Mouse (Mus musculus) ovary, postnatal 36 days (tissue): ENCODE data around the gene Myh3.
"Not testable (repeated sequence)": the region's sequence is repeated elsewhere in the genome, so short reads cannot be mapped to it uniquely, and the experiment has no call there.

ENCODE experiments used
- DNase-seq: peaks from one replicate; pipeline ENCODE4 v3.0.0; 2022; ENCODE audit warnings: low spot score, mixed read lengths

Myh3 gene

DNA sequence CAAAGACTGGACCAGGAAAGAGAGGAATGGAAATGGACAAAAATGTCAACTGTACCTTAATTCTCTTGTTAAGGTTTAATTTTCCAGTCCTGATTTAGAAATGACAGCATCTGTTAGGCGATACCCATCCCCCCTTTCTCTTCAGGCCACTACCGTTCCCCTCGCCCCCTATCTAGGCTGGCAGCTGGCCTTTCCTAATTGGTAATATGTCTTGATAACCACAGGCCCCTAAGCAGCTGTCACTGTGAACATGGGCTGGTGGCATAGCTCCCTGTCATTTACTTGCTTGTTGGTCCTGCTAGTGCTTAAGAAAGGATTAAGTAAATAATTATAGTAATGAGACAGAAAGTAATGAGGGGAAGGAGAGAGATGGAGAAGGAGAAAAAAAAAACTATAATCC is 665 bp upstream of the Myh3 start:
- DNase-seq = no peak

DNA sequence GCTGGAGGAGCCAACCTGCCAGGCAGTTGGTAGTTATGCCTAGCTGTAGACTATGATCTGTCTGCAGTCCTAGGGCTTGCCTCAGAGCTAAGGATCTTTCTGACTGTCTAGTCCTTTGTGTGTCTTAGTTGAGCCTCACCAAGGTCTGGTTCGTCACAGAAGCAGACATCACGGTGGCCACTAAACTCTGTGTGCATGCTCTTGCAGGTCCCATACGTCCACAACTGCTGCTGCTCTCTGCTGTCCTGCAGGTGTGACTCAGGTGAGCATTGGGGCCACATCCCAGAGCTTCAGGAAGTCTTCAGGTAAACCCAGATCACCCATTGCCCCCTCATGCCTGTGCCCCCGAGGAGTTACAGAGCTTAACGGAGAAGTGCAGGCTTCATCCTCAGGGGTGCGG is 788 bp downstream of the Myh3 start:
- DNase-seq = no peak

DNA sequence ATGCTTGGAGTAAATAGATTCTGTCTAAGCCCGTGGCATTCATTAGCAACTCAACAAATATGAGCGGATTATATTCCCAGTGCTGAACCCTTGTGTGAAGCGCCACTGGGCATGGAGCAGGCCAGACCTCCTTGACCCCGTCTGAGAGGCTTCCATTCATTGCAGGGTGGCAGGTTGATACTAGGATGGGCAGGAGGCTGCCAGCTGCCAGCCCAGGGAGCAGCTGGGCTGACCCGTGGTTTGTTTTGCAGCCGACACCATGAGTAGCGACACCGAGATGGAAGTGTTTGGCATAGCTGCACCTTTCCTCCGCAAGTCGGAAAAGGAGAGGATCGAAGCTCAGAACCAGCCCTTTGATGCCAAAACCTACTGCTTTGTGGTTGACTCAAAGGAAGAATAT is 1.6 kb downstream of the Myh3 start:
- DNase-seq = no peak

DNA sequence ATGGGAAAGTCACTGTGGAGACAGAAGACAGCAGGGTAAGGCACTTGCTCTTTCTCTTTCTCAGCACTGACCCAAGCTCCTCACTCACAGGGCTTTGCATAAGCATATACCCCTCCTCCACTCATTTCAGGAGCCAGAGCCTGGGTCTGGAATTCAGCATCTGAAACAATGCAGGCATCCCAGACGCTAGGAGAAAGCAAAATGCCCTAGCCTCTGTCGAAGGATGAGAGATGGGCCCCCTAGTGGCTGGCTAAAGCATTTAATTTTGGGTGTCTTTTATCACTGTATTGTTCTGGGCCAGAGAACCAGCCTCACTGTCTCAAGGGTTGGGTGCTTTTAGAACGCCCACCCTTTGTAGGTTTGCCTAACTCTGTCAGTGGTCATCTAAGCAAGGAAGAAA is 2.1 kb downstream of the Myh3 start:
- DNase-seq = no peak

DNA sequence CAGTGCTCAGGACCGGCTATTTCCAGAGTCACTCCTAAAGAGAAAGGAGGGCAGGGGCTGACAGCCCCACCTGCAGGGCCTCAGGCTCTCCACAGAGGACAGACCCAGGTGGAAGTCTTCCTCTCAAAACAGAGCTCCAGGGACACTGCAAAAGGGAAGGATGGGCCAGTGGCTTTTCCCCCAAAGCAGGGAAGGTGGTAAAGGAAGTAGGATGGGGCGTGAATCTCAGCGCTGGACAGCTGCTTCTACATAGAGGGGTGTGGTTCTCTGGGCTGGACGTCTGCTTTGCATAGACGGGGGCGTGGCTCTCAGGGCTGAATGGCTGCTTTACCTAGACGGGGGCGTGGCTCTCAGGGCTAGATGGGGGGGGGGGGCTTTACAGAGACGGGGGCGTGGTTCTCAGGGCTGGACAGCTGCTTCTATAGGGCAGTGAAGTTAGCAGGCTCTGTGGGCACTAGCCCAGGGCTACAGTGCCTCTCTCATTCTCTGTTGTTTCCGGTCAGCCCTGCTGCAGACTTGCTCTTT is 3.1 kb downstream of the Myh3 start:
- peak; percentile 44 for DNase-seq

DNA sequence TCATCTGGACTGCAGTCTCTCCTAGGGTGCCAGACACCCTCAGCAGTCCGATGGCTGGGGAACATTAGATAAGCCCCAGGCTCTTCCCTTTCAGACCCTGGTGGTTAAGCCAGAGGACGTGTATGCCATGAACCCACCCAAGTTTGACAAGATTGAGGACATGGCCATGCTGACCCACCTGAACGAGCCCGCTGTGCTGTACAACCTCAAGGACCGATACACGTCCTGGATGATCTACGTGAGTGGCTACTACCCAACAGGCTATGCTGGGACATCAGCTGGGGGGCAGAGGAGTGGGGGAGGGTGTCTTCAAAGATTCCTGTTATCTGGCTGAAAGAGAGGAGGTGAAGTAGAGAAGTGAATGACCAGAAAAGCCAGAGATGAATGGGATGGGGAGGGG is 4.1 kb downstream of the Myh3 start:
- no peak for DNase-seq

DNA sequence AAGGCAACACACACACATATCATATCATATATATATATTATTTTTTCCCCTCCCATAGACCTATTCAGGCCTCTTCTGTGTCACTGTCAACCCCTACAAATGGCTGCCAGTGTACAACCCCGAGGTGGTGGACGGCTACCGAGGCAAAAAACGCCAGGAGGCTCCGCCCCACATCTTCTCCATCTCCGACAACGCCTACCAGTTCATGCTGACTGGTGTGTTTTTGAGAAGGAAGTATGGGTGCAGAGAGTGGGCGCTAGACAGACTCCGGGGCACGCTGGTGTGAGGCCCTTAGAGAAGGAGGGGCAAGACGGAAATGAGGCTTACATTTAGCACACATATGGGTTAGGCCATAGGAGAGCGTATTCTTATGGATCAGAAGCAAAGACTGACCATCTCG is 4.7 kb downstream of the Myh3 start:
- DNase-seq = no peak

DNA sequence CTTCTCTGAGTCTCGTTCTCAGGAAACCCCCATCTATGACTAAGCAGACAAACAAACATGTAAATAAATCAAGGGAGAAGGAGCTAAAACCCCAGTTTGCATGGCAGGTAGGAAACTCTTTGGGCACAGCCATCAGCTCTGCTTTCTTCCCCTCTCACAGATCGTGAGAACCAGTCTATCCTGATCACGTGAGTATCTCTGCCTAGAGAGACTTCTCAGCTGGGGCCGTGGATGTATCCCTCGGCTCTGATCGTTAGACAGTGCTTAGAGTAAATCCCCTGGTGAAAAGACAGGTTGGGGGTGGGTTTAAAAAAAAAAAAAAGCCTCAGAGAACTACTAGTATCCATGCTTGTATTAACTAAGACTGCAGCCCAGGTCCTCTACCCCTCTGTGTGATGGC is 5.1 kb downstream of the Myh3 start:
- no peak for DNase-seq

DNA sequence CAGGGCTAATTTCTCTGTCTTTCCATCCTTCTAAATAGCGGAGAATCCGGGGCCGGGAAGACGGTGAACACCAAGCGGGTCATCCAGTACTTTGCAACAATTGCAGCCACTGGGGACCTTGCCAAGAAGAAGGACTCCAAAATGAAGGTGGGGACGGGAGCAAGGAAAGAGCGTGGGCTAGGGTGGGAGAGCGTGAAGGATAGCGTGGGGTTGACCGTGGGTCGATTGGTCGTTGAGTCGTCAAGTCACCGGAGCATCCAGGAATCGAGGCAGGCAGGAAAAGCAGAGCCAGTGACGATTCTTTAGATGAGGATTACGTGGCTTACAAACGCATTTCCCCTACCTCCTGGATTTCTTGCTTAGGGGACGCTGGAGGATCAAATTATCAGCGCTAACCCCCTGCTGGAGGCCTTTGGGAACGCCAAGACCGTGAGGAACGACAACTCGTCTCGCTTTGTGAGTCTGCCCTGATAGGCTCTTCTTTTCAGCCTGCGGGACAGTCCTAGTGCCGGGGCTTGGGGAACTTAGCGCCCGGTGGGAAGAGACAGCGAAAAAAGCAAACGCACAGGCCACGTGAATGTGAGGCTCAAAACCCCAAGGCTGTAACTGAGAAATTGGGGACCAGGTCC is 5.7 kb downstream of the Myh3 start:
- DNase-seq = no peak

DNA sequence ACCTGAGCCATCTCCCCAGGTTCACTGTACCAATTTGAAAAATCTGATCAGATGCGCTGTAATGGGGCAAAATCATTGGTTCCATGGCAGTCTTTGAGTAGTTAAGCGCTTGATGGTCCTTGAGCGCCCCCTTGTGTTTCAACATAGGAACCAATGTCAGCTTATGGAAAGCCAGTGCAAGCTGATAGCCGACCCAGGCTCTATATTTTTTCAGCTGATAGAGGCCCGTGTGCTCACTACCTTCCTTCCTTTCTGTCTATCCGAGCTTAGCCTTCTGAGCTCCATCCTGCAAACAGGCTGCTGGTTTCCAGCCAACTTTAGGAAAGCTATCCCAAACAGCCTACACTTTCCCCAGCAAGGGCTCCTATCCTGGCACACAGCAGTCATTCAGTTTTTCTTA is 7.4 kb downstream of the Myh3 start:
- DNase-seq = peak; percentile 26

DNA sequence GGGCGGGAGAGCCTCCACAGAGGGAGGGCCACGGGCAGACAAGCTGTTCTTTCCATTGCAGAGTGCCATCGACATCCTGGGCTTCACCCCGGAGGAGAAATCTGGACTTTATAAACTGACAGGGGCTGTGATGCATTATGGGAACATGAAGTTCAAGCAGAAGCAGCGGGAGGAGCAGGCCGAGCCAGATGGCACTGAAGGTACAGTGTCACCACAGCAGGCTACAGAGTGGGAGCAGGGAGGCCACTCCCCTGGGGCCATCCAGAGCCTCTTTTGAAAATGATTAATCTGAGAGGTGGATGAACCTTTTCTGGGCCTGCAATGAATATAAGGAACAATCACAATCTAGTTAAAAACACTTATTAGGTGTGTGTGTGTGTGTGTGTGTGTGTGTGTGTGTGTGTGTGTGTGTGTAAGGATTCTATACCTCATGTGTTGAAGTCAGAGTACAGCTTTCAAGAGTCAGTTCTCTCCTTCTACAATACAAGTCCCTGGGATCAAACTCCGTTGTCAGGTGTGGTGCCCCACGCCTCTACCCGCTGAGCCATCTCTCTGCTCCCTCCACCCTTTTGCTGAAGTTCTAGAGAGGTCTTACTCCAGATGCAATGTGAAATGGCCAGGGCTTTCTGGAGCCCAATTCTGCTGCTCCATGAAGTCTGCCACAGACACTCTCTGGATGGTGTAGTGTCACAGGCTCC is 8.5 kb downstream of the Myh3 start:
- no peak for DNase-seq

DNA sequence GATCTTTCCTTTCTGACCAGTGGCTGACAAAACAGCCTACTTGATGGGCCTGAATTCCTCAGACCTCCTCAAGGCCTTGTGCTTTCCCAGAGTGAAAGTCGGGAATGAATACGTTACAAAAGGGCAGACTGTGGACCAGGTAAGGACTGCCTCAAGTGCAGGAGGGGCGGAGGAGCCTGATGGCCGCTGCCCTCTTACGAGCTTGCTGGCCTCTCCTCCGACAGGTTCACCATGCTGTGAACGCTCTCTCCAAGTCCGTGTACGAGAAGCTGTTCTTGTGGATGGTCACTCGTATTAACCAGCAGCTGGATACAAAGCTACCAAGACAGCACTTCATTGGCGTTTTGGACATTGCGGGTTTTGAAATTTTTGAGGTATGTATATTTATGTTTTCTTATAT is 9.1 kb downstream of the Myh3 start:
- DNase-seq = no peak

DNA sequence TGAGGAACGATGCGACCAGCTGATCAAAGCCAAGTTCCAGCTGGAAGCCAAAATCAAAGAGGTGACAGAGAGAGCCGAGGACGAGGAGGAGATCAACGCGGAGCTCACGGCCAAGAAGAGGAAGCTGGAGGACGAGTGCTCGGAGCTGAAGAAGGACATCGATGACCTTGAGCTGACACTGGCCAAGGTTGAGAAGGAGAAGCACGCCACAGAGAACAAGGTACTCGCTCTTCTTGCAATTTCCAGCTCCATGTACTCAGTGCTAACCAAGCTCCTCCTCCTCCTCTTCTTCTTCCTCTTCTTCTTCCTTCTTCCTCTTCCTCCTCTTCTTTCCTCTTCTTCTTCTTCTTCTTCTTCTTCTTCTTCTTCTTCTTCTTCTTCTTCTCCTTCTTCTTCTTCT is 14.3 kb downstream of the Myh3 start:
- DNase-seq = not testable (repeated sequence)

DNA sequence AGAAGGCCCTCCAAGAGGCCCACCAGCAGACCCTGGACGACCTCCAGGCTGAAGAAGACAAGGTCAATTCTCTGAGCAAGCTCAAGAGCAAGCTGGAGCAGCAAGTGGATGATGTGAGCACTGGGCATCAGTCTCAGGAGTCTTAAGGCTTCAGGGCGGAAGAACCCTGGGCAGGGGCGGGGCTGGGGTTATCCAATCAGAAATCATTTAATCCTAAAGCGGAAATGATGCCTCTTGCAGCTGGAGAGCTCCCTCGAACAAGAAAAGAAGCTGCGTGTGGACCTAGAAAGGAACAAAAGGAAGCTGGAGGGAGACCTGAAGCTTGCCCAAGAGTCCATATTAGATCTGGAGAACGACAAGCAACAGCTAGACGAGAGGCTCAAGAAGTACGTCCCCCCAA is 15.1 kb downstream of the Myh3 start:
- no peak for DNase-seq

DNA sequence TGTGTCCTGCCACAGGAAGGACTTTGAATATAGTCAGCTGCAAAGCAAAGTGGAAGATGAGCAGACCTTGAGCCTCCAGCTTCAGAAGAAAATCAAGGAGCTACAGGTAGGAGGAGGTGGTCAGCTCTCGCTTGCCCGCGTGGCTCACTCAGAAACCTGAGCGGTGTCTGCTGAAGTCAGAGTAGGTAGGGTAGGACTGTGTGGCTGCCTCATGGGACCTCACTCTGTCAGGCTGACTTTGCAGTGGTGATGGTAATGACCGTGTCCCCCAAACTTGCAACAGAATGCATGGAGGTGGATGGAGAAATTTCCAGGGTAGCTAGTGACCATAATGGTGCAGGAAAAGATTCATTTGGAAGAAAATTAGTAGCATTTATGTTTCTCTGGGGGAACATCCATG is 15.6 kb downstream of the Myh3 start:
- no peak for DNase-seq

DNA sequence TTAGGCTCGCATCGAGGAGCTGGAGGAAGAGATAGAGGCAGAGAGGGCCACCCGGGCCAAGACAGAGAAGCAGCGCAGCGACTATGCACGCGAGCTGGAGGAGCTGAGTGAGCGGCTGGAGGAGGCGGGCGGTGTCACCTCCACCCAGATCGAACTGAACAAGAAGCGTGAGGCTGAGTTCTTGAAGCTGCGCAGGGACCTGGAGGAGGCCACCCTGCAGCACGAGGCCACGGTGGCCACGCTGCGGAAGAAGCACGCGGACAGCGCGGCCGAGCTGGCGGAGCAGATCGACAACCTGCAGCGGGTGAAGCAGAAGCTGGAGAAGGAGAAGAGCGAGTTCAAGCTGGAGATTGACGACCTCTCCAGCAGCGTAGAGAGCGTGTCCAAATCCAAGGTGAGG is 16.4 kb downstream of the Myh3 start:
- DNase-seq = no peak

DNA sequence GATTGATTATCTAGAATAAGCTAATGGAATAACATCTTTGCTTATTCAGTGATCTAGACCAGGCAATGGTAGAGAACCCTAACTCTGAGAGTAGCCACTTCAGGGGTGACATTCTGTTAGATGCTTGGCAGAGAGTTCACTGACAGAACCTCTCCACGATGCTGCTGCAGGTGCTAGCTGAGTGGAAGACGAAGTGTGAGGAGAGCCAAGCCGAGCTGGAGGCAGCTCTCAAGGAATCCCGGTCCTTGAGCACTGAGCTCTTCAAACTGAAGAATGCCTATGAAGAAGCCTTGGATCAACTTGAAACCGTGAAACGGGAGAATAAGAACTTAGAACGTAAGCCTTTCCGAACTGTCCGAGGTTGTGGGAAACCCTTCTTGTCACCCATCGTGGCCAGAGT is 19.6 kb downstream of the Myh3 start:
- DNase-seq = no peak

DNA sequence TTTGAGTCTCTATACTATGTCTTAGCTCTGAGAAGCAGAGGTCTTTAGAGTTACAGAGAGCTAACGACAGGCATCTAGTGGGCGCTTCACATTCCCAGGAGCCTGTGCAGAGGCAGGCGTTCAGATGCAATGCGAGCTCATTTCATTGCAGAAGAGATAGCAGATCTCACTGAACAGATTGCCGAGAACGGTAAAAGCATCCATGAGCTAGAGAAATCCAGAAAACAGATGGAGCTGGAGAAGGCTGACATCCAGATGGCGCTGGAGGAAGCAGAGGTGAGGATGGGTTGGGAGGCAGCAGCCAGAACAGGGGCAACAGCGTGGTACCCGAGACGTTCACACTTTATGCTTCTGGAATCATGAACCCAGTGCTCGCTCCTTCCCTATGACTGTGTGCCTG is 20.3 kb downstream of the Myh3 start:
- no peak for DNase-seq

DNA sequence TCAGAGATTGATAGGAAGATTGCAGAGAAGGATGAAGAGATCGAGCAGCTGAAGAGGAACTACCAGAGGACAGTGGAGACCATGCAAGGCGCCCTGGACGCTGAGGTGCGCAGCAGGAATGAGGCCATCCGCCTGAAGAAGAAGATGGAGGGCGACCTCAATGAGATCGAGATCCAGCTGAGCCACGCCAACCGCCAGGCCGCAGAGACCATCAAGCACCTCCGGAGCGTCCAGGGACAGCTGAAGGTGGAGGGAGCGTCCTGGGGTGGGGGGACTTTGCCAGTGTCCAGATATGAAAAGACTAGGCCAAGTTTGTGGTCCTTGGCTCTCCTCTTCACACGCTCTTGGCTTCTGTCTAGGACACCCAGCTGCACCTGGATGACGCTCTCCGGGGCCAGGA is 21.1 kb downstream of the Myh3 start:
- no peak for DNase-seq

DNA sequence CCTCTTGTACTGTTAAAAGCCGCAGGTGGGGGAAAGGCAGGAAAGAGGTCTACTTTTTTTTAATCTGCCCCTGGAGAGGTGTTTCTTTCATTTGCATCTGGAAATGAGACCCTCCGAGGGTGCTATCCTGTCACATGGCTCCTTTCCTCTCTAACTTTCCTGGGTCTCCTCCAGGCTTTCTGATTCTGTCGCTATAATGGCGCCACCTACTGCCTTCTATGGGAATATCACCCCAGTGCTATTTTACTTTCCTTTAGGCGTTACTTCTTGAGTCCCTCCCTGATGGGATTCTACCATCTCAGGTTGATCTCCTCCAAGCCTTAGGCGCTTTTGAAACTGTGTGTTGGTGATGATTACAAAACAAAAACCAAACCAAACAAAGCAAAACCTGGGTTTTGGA is 22.1 kb downstream of the Myh3 start:
- DNase-seq = no peak

DNA sequence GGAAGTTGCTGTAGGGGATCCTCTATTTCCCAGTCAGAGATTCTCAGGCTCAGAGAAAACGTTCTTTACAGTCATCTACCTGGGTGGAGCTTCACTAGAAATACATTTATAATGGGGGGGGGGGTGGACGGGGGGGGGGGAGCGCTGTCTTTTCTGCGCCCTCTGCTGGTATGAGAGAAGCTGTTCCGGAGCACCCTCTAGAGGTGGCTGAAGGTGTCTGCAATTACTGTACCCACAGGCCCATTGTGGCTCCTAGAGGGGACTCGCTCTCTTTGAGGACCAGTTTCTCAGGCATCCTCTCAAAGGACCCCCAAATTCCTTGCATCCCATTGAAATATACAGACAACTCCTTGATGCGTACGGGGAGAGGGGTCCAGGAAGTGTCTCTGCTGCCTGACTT is 23.6 kb downstream of the Myh3 start:
- DNase-seq = peak; percentile 34

DNA sequence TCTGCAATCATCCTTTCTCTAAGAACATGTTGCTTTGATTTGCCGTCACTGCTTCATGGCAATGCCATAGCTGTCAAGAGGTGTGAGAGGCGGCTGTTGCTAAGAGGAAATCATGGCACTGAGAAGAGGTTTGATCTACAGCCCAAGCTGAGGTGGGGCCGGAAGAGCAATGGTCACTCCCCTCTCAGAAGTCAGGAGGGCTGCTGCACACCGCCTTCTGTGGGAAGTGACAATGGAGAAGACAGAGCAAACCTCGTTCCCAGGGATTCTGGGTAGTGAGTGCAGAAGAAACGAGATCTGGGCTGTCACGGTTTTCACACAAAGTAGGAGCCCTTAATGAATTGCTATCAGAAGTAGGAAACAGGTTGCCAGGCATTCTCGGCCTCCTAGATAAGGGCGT is 25.2 kb downstream of the Myh3 start:
- DNase-seq = no peak

DNA sequence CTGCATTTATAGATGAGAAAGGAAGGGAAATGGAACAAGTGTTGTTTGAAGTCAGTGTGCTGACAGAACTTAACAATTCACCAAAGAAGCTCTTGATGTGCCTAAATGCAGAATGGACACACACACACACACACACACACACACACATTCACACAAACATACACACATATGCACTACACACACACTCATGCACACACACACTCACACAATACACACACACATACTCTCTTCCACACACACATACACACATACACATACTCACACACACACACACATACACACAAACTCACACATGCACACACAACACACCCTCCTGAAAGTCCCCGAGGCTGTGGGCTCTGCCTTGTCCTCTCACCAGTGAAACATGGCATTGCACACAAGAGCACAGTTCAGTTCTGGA is 26.1 kb downstream of the Myh3 start:
- no peak for DNase-seq

DNA sequence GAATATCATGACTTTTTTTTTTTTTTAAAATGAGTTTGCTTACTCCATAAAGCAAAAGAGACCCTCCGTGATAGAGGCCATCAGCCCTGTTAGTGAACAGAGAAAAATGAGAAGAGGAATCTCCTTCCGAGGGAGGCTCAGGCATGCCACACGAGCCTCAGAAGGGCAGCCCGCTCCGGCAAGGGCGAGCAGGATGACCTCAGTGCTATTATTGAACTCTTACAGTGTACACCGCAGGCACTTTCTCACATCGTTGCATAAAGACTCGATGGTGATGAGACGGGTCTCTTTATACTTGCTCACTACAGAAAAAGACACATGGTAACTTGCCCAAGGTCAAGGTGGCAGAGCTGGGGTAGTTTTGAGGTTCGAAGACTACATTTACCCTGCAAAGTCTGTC is 26.6 kb downstream of the Myh3 start:
- peak; percentile 23 for DNase-seq
